ENCODE assay signal across 23 mouse cellular contexts in genomic region chr7:18710331-18710730, GRCm38 (mm10). TPM values are rescaled to one million over a fixed set of nuclear protein-coding genes. Genes with fewer than 3 reads are reported as not detected.
DNase-seq lines count a peak whose midpoint lies in the region; ATAC-seq and TF ChIP-seq lines count a peak whose summit lies in the region.
"Not testable (repeated sequence)": the region's sequence is repeated elsewhere in the genome, so short reads cannot be mapped to it uniquely, and the experiment has no call there.
"Had no signal": no experiment of that assay in that cellular context is flagged by ENCODE, and none has a peak within 500 bp of the region (broad histone marks: within the 10 kb centered on the region; RNA-seq: fewer than 3 reads in every experiment).

No protein-coding gene starts in this region.

- H3K27ac ChIP-seq in embryonic facial prominence, embryonic 11.5 days (replicated peaks; ENCODE audit: low read depth, low read length); heart, postnatal 0 days (ENCODE audit: low read depth); kidney, postnatal 0 days; lung, embryonic 14.5 days (ENCODE audit: low read depth): not testable (repeated sequence)

- not testable (repeated sequence) for H3K36me3 ChIP-seq in embryonic facial prominence, embryonic 11.5 days (replicated peaks; ENCODE audit: control insufficient read depth, insufficient read depth, low read depth, low read length); heart, postnatal 0 days (replicated peaks; ENCODE audit: control insufficient read depth, insufficient read depth, low read length); kidney, postnatal 0 days (ENCODE audit: insufficient read depth, low read length); lung, embryonic 14.5 days (ENCODE audit: insufficient read depth)

- DNase-seq in A20 (ENCODE audit: low read depth, low spot score) (peak; percentile 19), ZHBTc4 (ENCODE audit: low read depth, low spot score) (peak; percentile 18)
- peak; percentile 18 for DNase-seq in embryonic facial prominence, embryonic 11.5 days (ENCODE audit: low spot score)
- not testable (repeated sequence) for DNase-seq in heart, postnatal 0 days (ENCODE audit: low spot score)
- DNase-seq in kidney, postnatal 0 days (ENCODE audit: low spot score), result peak; percentile 21
- peak; percentile 29 for DNase-seq in lung, embryonic 14.5 days
- peak; percentile 10 for DNase-seq in naive thymus-derived CD4-positive, alpha-beta T cell, adult 2 months (ENCODE audit: low read depth)
- DNase-seq in thymus, postnatal 0 days (ENCODE audit: low spot score), result peak; percentile 2

- H3K4me2 ChIP-seq in embryonic facial prominence, embryonic 11.5 days (ENCODE audit: low read depth, low read length); heart, postnatal 0 days (ENCODE audit: low read depth, low read length); kidney, postnatal 0 days (ENCODE audit: low read length); lung, embryonic 14.5 days: not testable (repeated sequence)

- H3K4me3 ChIP-seq in embryonic facial prominence, embryonic 11.5 days (ENCODE audit: low read depth, low read length); heart, postnatal 0 days (ENCODE audit: low read depth, low read length); kidney, postnatal 0 days (replicated peaks; ENCODE audit: low read depth, low read length); lung, embryonic 14.5 days (ENCODE audit: low read depth, low read length): not testable (repeated sequence)

- not testable (repeated sequence) for ATAC-seq in embryonic facial prominence, embryonic 11.5 days (replicated peaks; ENCODE audit: insufficient number of reproducible peaks, low FRiP score, low TSS enrichment, low read depth); heart, postnatal 0 days (ENCODE audit: insufficient read depth, low read depth); kidney, postnatal 0 days (replicated peaks; ENCODE audit: low FRiP score, low read depth)
- ATAC-seq in lung, embryonic 14.5 days (ENCODE audit: insufficient read depth), result peak; percentile 28; the same call in 1 of the 2 replicates

- not testable (repeated sequence) for H3K9ac ChIP-seq in embryonic facial prominence, embryonic 11.5 days (replicated peaks; ENCODE audit: low read length); heart, postnatal 0 days (replicated peaks; ENCODE audit: low read depth, low read length); kidney, postnatal 0 days (ENCODE audit: low read depth, low read length); lung, embryonic 14.5 days

- H3K4me1 ChIP-seq in embryonic facial prominence, embryonic 11.5 days (ENCODE audit: control insufficient read depth, insufficient read depth, low read length); heart, postnatal 0 days (ENCODE audit: control insufficient read depth, insufficient read depth); kidney, postnatal 0 days (replicated peaks; ENCODE audit: insufficient read depth, low read length); lung, embryonic 14.5 days (ENCODE audit: insufficient read depth): not testable (repeated sequence)

- not testable (repeated sequence) for H3K27me3 ChIP-seq in embryonic facial prominence, embryonic 11.5 days (ENCODE audit: control insufficient read depth, insufficient read depth, low read length); heart, postnatal 0 days (ENCODE audit: control insufficient read depth, insufficient read depth, low read length); kidney, postnatal 0 days (ENCODE audit: insufficient read depth, low read length); lung, embryonic 14.5 days (ENCODE audit: insufficient read depth, low read length)

- not testable (repeated sequence) for H3K9me3 ChIP-seq in embryonic facial prominence, embryonic 11.5 days (replicated peaks; ENCODE audit: control insufficient read depth, low read length); heart, postnatal 0 days (replicated peaks; ENCODE audit: control insufficient read depth, low read length); kidney, postnatal 0 days (replicated peaks; ENCODE audit: low read length); lung, embryonic 14.5 days (ENCODE audit: low read depth, low read length)

- not testable (repeated sequence) for TF ChIP-seq EP300 in heart, postnatal 0 days (IDR thresholded peaks at IDR 0.05; ENCODE audit: low read depth)

- TF ChIP-seq CTCF in heart, postnatal 0 days (IDR thresholded peaks at IDR 0.05; ENCODE audit: low read depth), result peak; percentile 41
- TF ChIP-seq CTCF in kidney, postnatal 0 days (IDR thresholded peaks at IDR 0.05; ENCODE audit: low read depth), result peak; percentile 59
- TF ChIP-seq CTCF in lung, embryonic 14.5 days (IDR thresholded peaks at IDR 0.05; ENCODE audit: low read depth), result peak; percentile 59

- WGBS in embryonic facial prominence, embryonic 11.5 days, result 86% methylated on average over 4 of the region's 4 CpGs
- WGBS in heart, postnatal 0 days, result 72% methylated on average over 4 of the region's 4 CpGs
- 75% methylated on average over 4 of the region's 4 CpGs for WGBS in kidney, postnatal 0 days
- WGBS in lung, embryonic 14.5 days, result 69% methylated on average over 4 of the region's 4 CpGs

RNA-seq across cellular contexts. Expression of gene Psg22, which starts 7.6 kb away (rescaled TPM):
- polyA plus RNA-seq in embryonic facial prominence, embryonic 11.5 days (2014; fragmentation: Nextera tagmentation; extraction: Ambion mirVana), result not detected in 2 replicates
- not detected in 2 replicates for total RNA-seq in heart, postnatal 0 days (2014; rRNA removed; ENCODE audit: low replicate concordance)
- 0.05 TPM in 1 of 2 replicates, not detected in the other for polyA plus RNA-seq in heart, postnatal 0 days (2015; fragmentation: Nextera tagmentation; extraction: Ambion mirVana)
- polyA plus RNA-seq in kidney, postnatal 0 days (2015; fragmentation: Nextera tagmentation; extraction: Ambion mirVana), result not detected in 2 replicates
- not detected in 2 replicates for polyA plus RNA-seq in lung, embryonic 14.5 days (2014; fragmentation: Nextera tagmentation; extraction: Ambion mirVana)
- 0.19 and 0.23 TPM in 2 replicates for polyA plus RNA-seq in thymus, postnatal 0 days (2015; fragmentation: Nextera tagmentation; extraction: Ambion mirVana)
- total RNA-seq: adrenal gland, postnatal 10 days; gastrocnemius, postnatal 25 days; heart, postnatal 25 days; layer of hippocampus, postnatal 25 days; left cerebral cortex, postnatal 25 days had no signal
- polyA plus RNA-seq: C2C12; forebrain, embryonic 11.5 days; G1E; heart, embryonic 11.5 days; hindbrain, embryonic 16.5 days; large intestine, adult 2 months; limb, embryonic 15.5 days; lung, embryonic 15.5 days; neural tube, embryonic 12.5 days; spleen, adult 2 months had no signal

RNA-seq across cellular contexts. Expression of gene Psg20, which starts 24.3 kb away (rescaled TPM):
- not detected in 2 replicates for polyA plus RNA-seq in embryonic facial prominence, embryonic 11.5 days (2014; fragmentation: Nextera tagmentation; extraction: Ambion mirVana)
- total RNA-seq in heart, postnatal 0 days (2014; rRNA removed; ENCODE audit: low replicate concordance), result not detected in 2 replicates
- not detected in 2 replicates for polyA plus RNA-seq in heart, postnatal 0 days (2015; fragmentation: Nextera tagmentation; extraction: Ambion mirVana)
- not detected in 2 replicates for polyA plus RNA-seq in kidney, postnatal 0 days (2015; fragmentation: Nextera tagmentation; extraction: Ambion mirVana)
- polyA plus RNA-seq in lung, embryonic 14.5 days (2014; fragmentation: Nextera tagmentation; extraction: Ambion mirVana), result not detected in 2 replicates
- polyA plus RNA-seq in thymus, postnatal 0 days (2015; fragmentation: Nextera tagmentation; extraction: Ambion mirVana), result 0.09 TPM in 1 of 2 replicates, not detected in the other
- total RNA-seq: adrenal gland, postnatal 10 days; G1E; gastrocnemius, postnatal 25 days; heart, postnatal 25 days; layer of hippocampus, postnatal 25 days; left cerebral cortex, postnatal 25 days had no signal
- polyA plus RNA-seq: C2C12; forebrain, embryonic 11.5 days; G1E; heart, embryonic 11.5 days; hindbrain, embryonic 16.5 days; large intestine, adult 2 months; limb, embryonic 15.5 days; lung, embryonic 15.5 days; neural tube, embryonic 12.5 days; spleen, adult 2 months had no signal

RNA-seq across cellular contexts. Expression of gene Psg21, which starts 53.8 kb away (rescaled TPM):
- not detected in 2 replicates for polyA plus RNA-seq in embryonic facial prominence, embryonic 11.5 days (2014; fragmentation: Nextera tagmentation; extraction: Ambion mirVana)
- total RNA-seq in heart, postnatal 0 days (2014; rRNA removed; ENCODE audit: low replicate concordance), result not detected in 2 replicates
- not detected in 2 replicates for polyA plus RNA-seq in heart, postnatal 0 days (2015; fragmentation: Nextera tagmentation; extraction: Ambion mirVana)
- polyA plus RNA-seq in kidney, postnatal 0 days (2015; fragmentation: Nextera tagmentation; extraction: Ambion mirVana), result not detected in 2 replicates
- not detected in 2 replicates for polyA plus RNA-seq in lung, embryonic 14.5 days (2014; fragmentation: Nextera tagmentation; extraction: Ambion mirVana)
- polyA plus RNA-seq in thymus, postnatal 0 days (2015; fragmentation: Nextera tagmentation; extraction: Ambion mirVana), result 0.28 TPM in 1 of 2 replicates, not detected in the other
- total RNA-seq: adrenal gland, postnatal 10 days; gastrocnemius, postnatal 25 days; heart, postnatal 25 days; layer of hippocampus, postnatal 25 days; left cerebral cortex, postnatal 25 days had no signal
- polyA plus RNA-seq: C2C12; forebrain, embryonic 11.5 days; G1E; heart, embryonic 11.5 days; hindbrain, embryonic 16.5 days; large intestine, adult 2 months; limb, embryonic 15.5 days; lung, embryonic 15.5 days; neural tube, embryonic 12.5 days; spleen, adult 2 months had no signal
